Comparison of ENCODE assay signal across 9 mouse cellular contexts in genomic region chr4:121230943-121231614, GRCm38 (mm10). TPM values are rescaled to one million over a fixed set of nuclear protein-coding genes. Genes with fewer than 3 reads are reported as not detected.
A peak's percentile ranks its signal among the peaks of the same experiment; 100 is the strongest.
DNase-seq lines count a peak whose midpoint lies in the region; ATAC-seq lines count a peak whose summit lies in the region.
"Had no signal": no experiment of that assay in that cellular context is flagged by ENCODE, and none has a peak within 500 bp of the region (broad histone marks: within the 10 kb centered on the region; RNA-seq: fewer than 3 reads in every experiment).

No protein-coding gene starts in this region.

- no peaks in the 10 kb centered on the region for H3K36me3 ChIP-seq in liver, embryonic 12.5 days

- H3K9me3 ChIP-seq in liver, embryonic 12.5 days (replicated peaks) = 0 out of 2 replicates have a peak, but pooled peaks cover 2% of the 10 kb centered on the region

- no peak overlapping the region for H3K4me3 ChIP-seq in liver, embryonic 12.5 days
- H3K4me3 ChIP-seq: myocyte had no signal

- DNase-seq in CD4-positive helper T cell, adult 2 months (ENCODE audit: low read depth, low spot score) = peak; percentile 63
- peak; percentile 23 for DNase-seq in fat pad, adult 2 months (ENCODE audit: extremely low read depth, low read depth, low spot score)
- DNase-seq in right cerebral cortex, postnatal 4 days = peak; percentile 2
- DNase-seq in lung, postnatal 25 days (ENCODE audit: low spot score) = no peak
- DNase-seq in cerebellum, adult 9-11 months = no peak
- no peak for DNase-seq in urinary bladder, postnatal 36 days (ENCODE audit: low spot score in 2 of 2)

- 6% methylated on average over 16 of the region's 16 CpGs for WGBS in liver, embryonic 12.5 days (ENCODE audit: insufficient replicate concordance)

- no peak overlapping the region for H3K27ac ChIP-seq in liver, embryonic 12.5 days

- H3K27me3 ChIP-seq in liver, embryonic 12.5 days (replicated peaks) = peaks cover 21% of the 10 kb centered on the region

- peak; percentile 63 for ATAC-seq in CD4-positive, CD25-positive, alpha-beta regulatory T cell, adult 4 months
- no peak for ATAC-seq in liver, embryonic 12.5 days

- H3K4me2 ChIP-seq in liver, embryonic 12.5 days = 0 out of 2 replicates have a peak overlapping the region, but pooled peaks have one; percentile 12

- no peak overlapping the region for H3K9ac ChIP-seq in liver, embryonic 12.5 days

- H3K4me1 ChIP-seq in liver, embryonic 12.5 days = no peaks in the 10 kb centered on the region

RNA-seq across cellular contexts. Expression of gene Rlf, which starts 16.2 kb away (rescaled TPM):
- 10 to 100 TPM; 14.1 to 22.1 TPM for polyA plus RNA-seq in CD4-positive, CD25-positive, alpha-beta regulatory T cell, adult 4 months (2017; shearing (Covaris generic))
- polyA plus RNA-seq in liver, embryonic 12.5 days (2016; fragmentation: Nextera tagmentation; extraction: Ambion mirVana) = 16.1 TPM in 2 replicates

Comparison
In these comparisons a context has a peak if more than half of its experiments do, and no peak if none do; other contexts are left out.
1. DNase-seq: peak in CD4-positive helper T cell, adult 2 months (single experiment), fat pad, adult 2 months (single experiment) and right cerebral cortex, postnatal 4 days (single experiment); none in lung, postnatal 25 days (single experiment), cerebellum, adult 9-11 months (single experiment) and urinary bladder, postnatal 36 days (0 of 2).